Mouse (Mus musculus) cerebellum, adult 2 months (tissue): Measurements from ENCODE around the gene Pla2g2e.
A peak's percentile ranks its signal among the peaks of the same experiment; 100 is the strongest.

ENCODE experiments used
- CTCF ChIP-seq: fragments of 200-500 bp; IDR thresholded peaks from 2 replicates; pipeline ENCODE4 v1.5.1; 2011; ENCODE audit warnings: low read depth, mild to moderate bottlenecking, control low read depth, low read length, moderate library complexity, borderline replicate concordance; ENCODE audit not compliant: insufficient read depth
- POLR2A ChIP-seq: fragments of 200-500 bp; IDR thresholded peaks from 2 replicates; pipeline ENCODE4 v1.6.1; 2011; ENCODE audit warnings: low read length, control low read depth, borderline replicate concordance; ENCODE audit not compliant: insufficient read depth

- TF ChIP-seq CTCF, result peak; percentile 85
- TF ChIP-seq POLR2A, result no peak
These were observed 6.5 kb downstream of the Pla2g2e start for GRCm38 (mm10) chr4:138884261-138884660.
